Mouse (Mus musculus): ENCODE data around the gene Ptpru.

Ptpru gene

DNA sequence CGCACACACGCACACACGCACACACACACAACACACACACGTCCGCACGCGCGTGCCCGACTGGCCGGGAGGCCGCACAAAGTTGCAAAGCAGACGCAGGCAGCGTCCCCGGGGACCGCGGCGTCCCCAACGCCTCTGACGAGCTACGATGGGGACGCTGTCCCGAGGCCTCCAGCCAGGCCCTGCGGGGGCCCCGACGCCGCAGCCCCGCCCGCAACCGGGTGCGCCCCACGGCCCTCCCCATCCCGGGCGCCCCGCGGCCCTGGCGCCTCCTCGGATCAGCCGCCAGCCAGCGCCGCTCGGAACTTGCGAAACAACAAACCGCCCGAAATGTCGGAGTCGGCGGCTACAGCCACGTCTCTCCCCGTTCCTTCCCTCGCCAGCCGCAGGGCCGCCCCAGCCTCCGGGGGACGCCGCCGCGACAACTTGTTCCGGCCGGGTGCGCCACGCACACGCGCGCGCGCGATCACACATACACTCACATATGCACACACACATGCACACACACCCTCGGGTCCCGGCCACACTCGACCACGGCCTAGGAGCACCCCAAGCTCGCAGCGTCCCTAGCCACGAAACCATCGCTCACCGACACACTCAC lies 1.1 kb downstream of the Ptpru start:
- in situ Hi-C loops (cut with MboI, MseI), result loop anchor here (5.0 to 10.0 kb wide), 3 partner anchors 110 to 1052 kb away; no protein-coding TSS in a partner anchor

- in situ Hi-C loops (cut with MboI, MseI), result loop anchor here (5.0 to 10.0 kb wide), 3 partner anchors 109 to 1052 kb away; no protein-coding TSS in a partner anchor
These were observed 1.7 kb downstream of the Ptpru start for GRCm38 (mm10) chr4:131836351-131836881.

- in situ Hi-C loops (cut with MboI, MseI), result loop anchor here (5.0 to 10.0 kb wide), 2 partner anchors 867 to 1049 kb away; no protein-coding TSS in a partner anchor
These were observed 4.0 kb downstream of the Ptpru start for GRCm38 (mm10) chr4:131833971-131834609.

DNA sequence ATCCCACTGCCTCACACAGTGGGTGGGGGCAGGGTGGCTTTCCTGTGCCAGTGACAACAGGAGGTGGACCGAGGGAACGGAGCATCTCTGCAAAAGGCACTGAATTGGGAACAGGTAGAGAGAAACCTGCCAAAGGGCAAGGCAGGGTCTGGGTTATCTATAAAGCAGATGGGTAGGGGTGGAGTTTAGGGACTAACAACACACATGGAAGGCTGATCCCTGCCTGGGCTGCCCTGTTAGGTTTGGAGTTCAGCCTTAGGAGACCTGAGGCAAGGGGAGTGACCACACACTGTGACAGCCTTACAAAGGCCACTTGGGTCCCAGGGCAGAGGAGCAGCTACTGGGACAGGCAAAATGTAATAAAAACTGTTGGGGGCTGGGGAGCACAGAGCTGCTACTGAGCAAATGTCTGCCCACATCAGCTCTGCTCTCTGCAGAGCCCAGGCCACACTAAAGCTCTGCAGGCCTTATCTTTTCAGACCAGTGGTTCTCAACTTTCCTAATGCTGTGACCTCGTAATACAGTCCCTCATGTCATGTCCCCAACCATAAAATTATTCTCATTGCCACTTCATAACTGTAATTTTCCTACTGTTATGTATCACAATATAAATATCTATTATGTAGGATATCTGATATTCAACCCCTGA lies 5.2 kb downstream of the Ptpru start:
- in situ Hi-C loops (cut with MboI, MseI), result loop anchor here (5.0 to 10.0 kb wide), 2 partner anchors 866 to 1048 kb away; no protein-coding TSS in a partner anchor

GRCm38 (mm10) chr4:131831546-131832045 lies 6.5 kb downstream of the Ptpru start:
- in situ Hi-C loops (cut with MboI, MseI), result loop anchor here (5.0 to 10.0 kb wide), 2 partner anchors 864 to 1047 kb away; no protein-coding TSS in a partner anchor

- in situ Hi-C loops (cut with MboI, MseI), result loop anchor here in 1 of 2 experiments (10.0 kb wide), 1 partner anchor 674 kb away; no protein-coding TSS in a partner anchor
These were observed 9.0 kb downstream of the Ptpru start for GRCm38 (mm10) chr4:131829123-131829522.

DNA sequence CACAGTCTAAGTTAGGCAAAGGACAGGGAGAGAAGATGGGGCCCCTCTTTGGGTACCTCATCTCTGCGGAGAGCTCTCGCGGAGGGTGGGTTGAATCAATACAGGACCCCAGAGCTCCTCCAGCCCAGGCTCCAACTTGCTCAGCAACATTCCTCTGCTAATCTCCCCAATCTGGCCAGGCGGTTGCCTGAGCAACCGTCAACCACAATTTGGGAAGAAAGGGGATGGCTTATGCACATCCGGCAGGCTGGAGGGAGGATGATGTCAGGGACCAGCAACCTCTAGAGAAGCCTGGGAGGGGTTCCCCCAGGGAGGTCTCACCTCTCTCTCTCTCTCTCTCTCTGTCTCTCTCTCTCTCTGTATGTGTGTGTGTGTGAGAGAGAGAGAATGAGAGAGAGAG lies 11.2 kb downstream of the Ptpru start:
- in situ Hi-C loops (cut with MboI, MseI), result loop anchor here in 1 of 2 experiments (10.0 kb wide), 1 partner anchor 672 kb away; no protein-coding TSS in a partner anchor

- in situ Hi-C loops (cut with MboI, MseI), result loop anchor here in 1 of 2 experiments (10.0 kb wide), 1 partner anchor 671 kb away; no protein-coding TSS in a partner anchor
These were observed 12.3 kb downstream of the Ptpru start for GRCm38 (mm10) chr4:131825830-131826229.

DNA sequence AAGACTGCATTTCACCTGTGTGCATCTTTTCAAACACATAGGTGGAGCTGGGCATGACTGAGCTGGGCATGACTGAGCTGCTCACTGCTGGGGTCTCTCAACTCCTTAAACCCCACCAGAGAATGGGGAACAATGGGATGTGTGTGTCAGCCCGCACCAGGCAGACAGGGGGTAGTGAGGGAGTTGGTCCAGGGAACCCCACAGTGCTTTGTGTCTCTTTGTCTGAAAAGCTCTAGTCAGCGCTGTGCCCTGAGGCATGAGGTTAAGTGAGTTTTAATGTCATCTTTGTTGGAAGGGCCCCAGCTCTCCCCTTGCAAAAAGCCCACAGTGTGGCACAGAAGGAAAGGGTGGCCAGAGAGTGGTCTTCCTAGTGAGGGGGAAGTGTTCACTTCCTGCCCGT lies 13.1 kb downstream of the Ptpru start:
- in situ Hi-C loops (cut with MboI, MseI), result loop anchor here in 1 of 2 experiments (10.0 kb wide), 1 partner anchor 670 kb away; no protein-coding TSS in a partner anchor

DNA sequence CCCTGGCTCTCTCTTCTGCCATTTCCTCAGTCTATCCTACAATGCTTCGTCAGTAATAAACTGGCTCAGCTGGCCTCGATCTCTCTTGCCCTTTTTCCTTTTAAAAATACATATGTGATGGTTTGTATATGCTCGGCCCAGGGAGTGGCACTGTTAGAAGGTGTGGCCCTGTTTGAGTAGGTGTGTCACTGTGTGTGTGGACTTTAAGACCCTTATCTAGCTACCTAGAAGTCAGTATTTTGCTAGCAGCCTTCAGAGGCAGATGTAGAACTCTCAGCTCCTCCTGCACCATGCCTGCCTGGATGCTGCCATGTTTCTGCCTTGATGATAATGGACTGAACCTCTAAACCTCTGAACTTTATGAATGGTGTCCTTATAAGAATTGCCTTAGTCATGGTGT lies 15.5 kb downstream of the Ptpru start:
- in situ Hi-C loops (cut with MboI, MseI), result loop anchor here in 1 of 2 experiments (10.0 kb wide), 1 partner anchor 668 kb away; no protein-coding TSS in a partner anchor

DNA sequence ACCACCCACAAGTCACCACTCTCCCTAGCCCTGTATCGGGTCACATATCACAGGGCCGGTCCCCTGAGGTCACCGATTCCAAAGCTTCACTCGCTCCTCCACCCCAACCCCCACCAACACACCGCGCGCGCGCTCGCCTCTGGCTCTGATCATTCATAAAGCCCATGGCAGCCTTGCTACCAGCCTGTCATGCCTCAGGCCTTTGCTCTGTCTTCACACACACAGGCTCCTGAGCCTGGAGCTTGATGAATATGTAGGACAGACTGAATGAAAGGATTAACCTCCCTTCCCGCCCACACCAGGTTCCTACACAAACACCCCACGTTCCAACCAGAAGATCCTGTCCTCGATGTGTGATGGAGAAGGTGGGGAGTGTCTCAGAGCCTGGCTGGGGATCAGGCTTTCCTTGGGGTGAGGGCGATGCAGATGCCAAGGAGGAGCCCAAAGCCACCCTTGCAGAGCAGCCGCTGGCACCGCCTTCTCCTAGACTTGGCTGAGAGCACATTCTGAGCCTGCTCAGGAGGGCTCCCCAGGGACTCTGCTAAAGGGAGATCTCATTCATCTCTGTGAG lies 16.8 kb downstream of the Ptpru start:
- in situ Hi-C loops (cut with MboI, MseI), result loop anchor here in 1 of 2 experiments (10.0 kb wide), 1 partner anchor 666 kb away; no protein-coding TSS in a partner anchor

GRCm38 (mm10) chr4:131818926-131819325 lies 19.2 kb downstream of the Ptpru start:
- in situ Hi-C loops (cut with MboI, MseI), result no loop called here

DNA sequence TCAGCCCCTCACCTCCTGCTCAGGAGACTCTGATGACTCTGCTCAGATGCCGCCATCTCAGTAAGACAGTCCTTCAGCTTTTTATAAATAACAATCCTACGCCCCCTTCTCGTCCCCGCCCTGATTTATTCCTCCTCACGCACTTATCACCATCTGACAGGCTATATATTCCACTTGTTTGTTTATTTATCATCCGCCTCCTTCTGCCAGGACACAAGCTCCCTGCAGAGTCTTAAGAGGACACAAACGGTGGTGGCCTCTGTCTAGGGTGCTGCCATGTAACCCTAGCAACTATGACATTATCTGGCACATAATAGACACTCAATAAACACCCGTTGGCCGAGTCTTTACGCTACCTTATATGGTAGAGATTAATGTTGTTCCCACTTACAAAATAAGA lies 22.3 kb downstream of the Ptpru start:
- in situ Hi-C loops (cut with MboI, MseI), result no loop called here

- in situ Hi-C loops (cut with MboI, MseI), result no loop called here
These were observed 23.2 kb downstream of the Ptpru start for GRCm38 (mm10) chr4:131814869-131815268.

DNA sequence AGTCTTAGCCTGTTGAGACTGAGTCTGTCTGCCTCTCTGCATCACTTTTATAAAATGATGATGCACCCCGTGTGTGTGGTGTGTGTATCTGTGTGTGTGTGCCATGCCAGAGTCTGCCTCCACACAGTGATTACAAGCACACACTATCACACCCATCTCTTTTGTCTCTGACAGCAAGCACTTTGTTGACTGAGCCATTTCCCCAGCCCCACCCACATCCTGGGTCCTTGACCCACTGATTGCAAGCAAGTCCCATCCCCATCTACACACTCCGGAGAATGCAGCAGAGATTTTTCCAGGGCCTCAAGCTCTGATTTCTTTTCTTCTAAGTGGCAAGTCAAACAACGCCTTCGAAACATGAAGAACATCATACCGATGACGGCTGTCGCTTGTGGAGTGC lies 24.3 kb downstream of the Ptpru start:
- in situ Hi-C loops (cut with MboI, MseI), result no loop called here

- in situ Hi-C loops (cut with MboI, MseI), result no loop called here
These were observed 25.6 kb downstream of the Ptpru start for GRCm38 (mm10) chr4:131812458-131812857.

DNA sequence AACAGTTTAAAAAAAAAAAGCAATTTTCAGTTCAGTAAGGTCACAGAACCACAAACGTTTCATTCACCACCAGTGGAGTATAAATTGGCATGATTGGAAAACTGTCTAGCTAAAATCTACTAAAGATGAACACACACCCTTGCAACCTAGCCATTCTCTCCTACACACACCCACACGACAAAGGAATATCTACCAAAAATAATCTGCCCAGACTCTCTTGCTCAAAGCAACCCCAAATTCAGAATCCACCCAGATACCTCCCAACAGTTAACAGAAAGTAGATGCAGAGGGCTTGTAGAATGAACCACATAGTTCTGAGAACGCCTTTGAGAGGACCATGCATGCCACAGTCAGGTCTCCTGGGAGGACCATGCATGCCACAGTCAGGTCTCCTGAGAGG lies 32.8 kb downstream of the Ptpru start:
- in situ Hi-C loops (cut with MboI, MseI), result loop anchor here in 1 of 2 experiments (5.0 kb wide), 1 partner anchor 1648 kb away; no protein-coding TSS in a partner anchor

- in situ Hi-C loops (cut with MboI, MseI), result loop anchor here in 1 of 2 experiments (5.0 kb wide), 1 partner anchor 1647 kb away; no protein-coding TSS in a partner anchor
These were observed 33.4 kb downstream of the Ptpru start for GRCm38 (mm10) chr4:131804732-131805131.

DNA sequence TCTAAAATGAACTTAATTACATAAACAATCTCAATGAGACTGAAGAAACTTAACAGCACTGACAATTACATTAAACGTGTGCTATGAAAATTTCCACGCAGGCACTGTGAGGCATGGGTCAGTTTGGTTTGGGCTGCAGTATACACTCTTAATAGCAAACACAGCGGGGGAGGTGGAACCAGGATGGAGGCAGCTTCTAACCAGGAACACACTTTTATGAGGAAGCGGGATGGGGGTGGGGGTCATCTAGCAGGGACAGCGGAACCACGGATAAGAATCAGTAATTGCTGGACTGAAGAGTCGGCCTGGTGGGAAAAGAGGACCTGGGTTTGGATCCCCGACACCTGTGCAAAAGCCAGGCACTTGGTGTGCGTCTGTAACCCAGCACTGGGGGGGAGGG lies 34.2 kb downstream of the Ptpru start:
- in situ Hi-C loops (cut with MboI, MseI), result no loop called here

- in situ Hi-C loops (cut with MboI, MseI), result no loop called here
These were observed 39.1 kb downstream of the Ptpru start for GRCm38 (mm10) chr4:131798968-131799367.

- in situ Hi-C loops (cut with MboI, MseI), result no loop called here
These were observed 40.2 kb downstream of the Ptpru start for GRCm38 (mm10) chr4:131797920-131798319.

All from T-helper 17 cell (primary cell).